ENCODE assay signal across 8 mouse cellular contexts in genomic region chr16:4559715-4560144, GRCm38 (mm10). TPM values are rescaled to one million over a fixed set of nuclear protein-coding genes. Genes with fewer than 3 reads are reported as not detected.
DNase-seq lines count a peak whose midpoint lies in the region; ATAC-seq and TF ChIP-seq lines count a peak whose summit lies in the region.

Gene Tfap4, minus strand, starts transcription at chr16:4559854.

- H3K27me3 ChIP-seq in embryonic facial prominence, embryonic 14.5 days (replicated peaks; ENCODE audit: control insufficient read depth, insufficient read depth, low read length), result no peaks in the 10 kb centered on the region
- H3K27me3 ChIP-seq in heart, embryonic 10.5 days (ENCODE audit: insufficient read depth, poor library complexity, severe bottlenecking), result no peaks in the 10 kb centered on the region
- no peaks in the 10 kb centered on the region for H3K27me3 ChIP-seq in kidney, embryonic 15.5 days
- H3K27me3 ChIP-seq in limb, embryonic 15.5 days, result no peaks in the 10 kb centered on the region
- H3K27me3 ChIP-seq in midbrain, postnatal 0 days (ENCODE audit: insufficient read depth, low read length), result no peaks in the 10 kb centered on the region

- WGBS in embryonic facial prominence, embryonic 14.5 days, result under 1% methylated on average over 14 of the region's 17 CpGs
- whole genome bisulfite sequencing in heart, embryonic 10.5 days, result 0% methylated on average over 17 of the region's 17 CpGs
- WGBS in kidney, embryonic 15.5 days, result under 1% methylated on average over 16 of the region's 17 CpGs
- WGBS in limb, embryonic 15.5 days, result 0% methylated on average over 17 of the region's 17 CpGs
- WGBS in midbrain, postnatal 0 days, result under 1% methylated on average over 15 of the region's 17 CpGs

- H3K4me1 ChIP-seq in embryonic facial prominence, embryonic 14.5 days (ENCODE audit: control insufficient read depth, insufficient read depth, low read length), result peaks cover 19% of the 10 kb centered on the region
- H3K4me1 ChIP-seq in heart, embryonic 10.5 days, result peaks cover 29% of the 10 kb centered on the region
- H3K4me1 ChIP-seq in kidney, embryonic 15.5 days, result peaks cover 27% of the 10 kb centered on the region
- H3K4me1 ChIP-seq in limb, embryonic 15.5 days, result peaks cover 25% of the 10 kb centered on the region
- no peaks in the 10 kb centered on the region for H3K4me1 ChIP-seq in midbrain, postnatal 0 days (ENCODE audit: insufficient read depth, low read length)

- peak within 1 kb of the TSS; percentile 78 for H3K9ac ChIP-seq in embryonic facial prominence, embryonic 14.5 days (ENCODE audit: low read depth, low read length)
- H3K9ac ChIP-seq in kidney, embryonic 15.5 days, result peak within 1 kb of the TSS; percentile 71
- peak within 1 kb of the TSS; percentile 56 for H3K9ac ChIP-seq in limb, embryonic 15.5 days
- peak within 1 kb of the TSS; percentile 53 for H3K9ac ChIP-seq in midbrain, postnatal 0 days (replicated peaks; ENCODE audit: low read length, poor library complexity, severe bottlenecking)

- DNase-seq in 416B (ENCODE audit: low read depth), result peak; percentile 98
- DNase-seq in adrenal gland, postnatal 4 days (ENCODE audit: low spot score in 2 of 2), result peak; percentile 54 to 81
- DNase-seq in embryonic facial prominence, embryonic 14.5 days (ENCODE audit: low spot score), result peak; percentile 97
- peak; percentile 97 for DNase-seq in heart, embryonic 10.5 days (ENCODE audit: low spot score)
- DNase-seq in midbrain, postnatal 0 days (ENCODE audit: low spot score), result peak; percentile 92
- peak; percentile 48 to 74 for DNase-seq in spleen, postnatal 14 days (ENCODE audit: low spot score in 2 of 2)

- H3K36me3 ChIP-seq in embryonic facial prominence, embryonic 14.5 days (ENCODE audit: control insufficient read depth, insufficient read depth, low read length), result no peaks in the 10 kb centered on the region
- H3K36me3 ChIP-seq in heart, embryonic 10.5 days, result no peaks in the 10 kb centered on the region
- peaks cover 4% of the 10 kb centered on the region; the same call in 1 of the 2 replicates for H3K36me3 ChIP-seq in kidney, embryonic 15.5 days
- H3K36me3 ChIP-seq in limb, embryonic 15.5 days, result 0 out of 2 replicates have a peak, but pooled peaks cover 9% of the 10 kb centered on the region
- no peaks in the 10 kb centered on the region for H3K36me3 ChIP-seq in midbrain, postnatal 0 days (ENCODE audit: insufficient read depth, low read length)

- H3K4me3 ChIP-seq in embryonic facial prominence, embryonic 14.5 days (ENCODE audit: low read depth, low read length), result peak within 1 kb of the TSS; percentile 81
- H3K4me3 ChIP-seq in heart, embryonic 10.5 days, result peak within 1 kb of the TSS; percentile 71
- H3K4me3 ChIP-seq in kidney, embryonic 15.5 days (replicated peaks), result peak within 1 kb of the TSS; percentile 75
- H3K4me3 ChIP-seq in limb, embryonic 15.5 days, result peak within 1 kb of the TSS; percentile 74
- H3K4me3 ChIP-seq in midbrain, postnatal 0 days (ENCODE audit: low read depth, low read length), result peak within 1 kb of the TSS; percentile 66

- H3K9me3 ChIP-seq in embryonic facial prominence, embryonic 14.5 days (ENCODE audit: control insufficient read depth, low read length), result no peaks in the 10 kb centered on the region
- no peaks in the 10 kb centered on the region for H3K9me3 ChIP-seq in heart, embryonic 10.5 days
- no peaks in the 10 kb centered on the region for H3K9me3 ChIP-seq in kidney, embryonic 15.5 days (replicated peaks)
- H3K9me3 ChIP-seq in limb, embryonic 15.5 days, result no peaks in the 10 kb centered on the region
- no peaks in the 10 kb centered on the region for H3K9me3 ChIP-seq in midbrain, postnatal 0 days (ENCODE audit: low read length)

- H3K4me2 ChIP-seq in embryonic facial prominence, embryonic 14.5 days (ENCODE audit: low read depth, low read length), result peak within 1 kb of the TSS; percentile 72
- H3K4me2 ChIP-seq in kidney, embryonic 15.5 days, result peak within 1 kb of the TSS; percentile 95
- peak within 1 kb of the TSS; percentile 88 for H3K4me2 ChIP-seq in limb, embryonic 15.5 days
- peak within 1 kb of the TSS; percentile 94 for H3K4me2 ChIP-seq in midbrain, postnatal 0 days (ENCODE audit: low read depth, low read length, poor library complexity, severe bottlenecking)

- TF ChIP-seq CTCF in midbrain, postnatal 0 days (IDR thresholded peaks at IDR 0.05), result peak; percentile 62

- ATAC-seq in embryonic facial prominence, embryonic 14.5 days (ENCODE audit: low read depth), result peak; percentile 39
- ATAC-seq in kidney, embryonic 15.5 days (replicated peaks; ENCODE audit: low FRiP score), result peak; percentile 16
- ATAC-seq in limb, embryonic 15.5 days (ENCODE audit: insufficient number of reproducible peaks, low FRiP score, low TSS enrichment, low read depth), result peak; percentile 35
- peak; percentile 25 for ATAC-seq in midbrain, postnatal 0 days (ENCODE audit: low FRiP score)

- H3K27ac ChIP-seq in embryonic facial prominence, embryonic 14.5 days (replicated peaks; ENCODE audit: low read depth, low read length), result peak within 1 kb of the TSS; percentile 89
- H3K27ac ChIP-seq in heart, embryonic 10.5 days, result peak within 1 kb of the TSS; percentile 92
- H3K27ac ChIP-seq in kidney, embryonic 15.5 days, result peak within 1 kb of the TSS; percentile 95
- peak within 1 kb of the TSS; percentile 96 for H3K27ac ChIP-seq in limb, embryonic 15.5 days
- peak within 1 kb of the TSS; percentile 86 for H3K27ac ChIP-seq in midbrain, postnatal 0 days (ENCODE audit: low read depth, low read length)

RNA-seq across cellular contexts. Expression of gene Tfap4, which starts in this region (rescaled TPM):
- 10 to 100 TPM; 16.6 to 19.2 TPM for total RNA-seq in adrenal gland, postnatal 4 days (2021)
- 16.6 and 17.2 TPM in 2 replicates for polyA plus RNA-seq in embryonic facial prominence, embryonic 14.5 days (2014; fragmentation: Nextera tagmentation; extraction: Ambion mirVana)
- polyA plus RNA-seq in heart, embryonic 10.5 days (2016; fragmentation: Nextera tagmentation; extraction: Ambion mirVana), result 9.5 and 17.5 TPM in 2 replicates
- 24.6 and 25.7 TPM in 2 replicates for polyA plus RNA-seq in kidney, embryonic 15.5 days (2015; fragmentation: Nextera tagmentation; extraction: Ambion mirVana)
- polyA plus RNA-seq in limb, embryonic 15.5 days (2015; fragmentation: Nextera tagmentation; extraction: Ambion mirVana), result 20.4 and 20.7 TPM in 2 replicates
- 6.7 and 6.8 TPM in 2 replicates for total RNA-seq in midbrain, postnatal 0 days (2014; rRNA removed)
- 5.2 and 5.9 TPM in 2 replicates for polyA plus RNA-seq in midbrain, postnatal 0 days (2015; fragmentation: Nextera tagmentation; extraction: Ambion mirVana)

Comparison
In these comparisons a context has a peak if more than half of its experiments do, and no peak if none do; other contexts are left out.
1. Peak in every context shown above with its lines: DNase-seq, ATAC-seq, H3K4me3 ChIP-seq and H3K27ac ChIP-seq.